Mouse (Mus musculus): ENCODE data around the gene Uqcrc1.

Uqcrc1 gene

GRCm38 (mm10) chr9:108936418-108937364 is at the start of gene Uqcrc1:
Gene Uqcrc1, plus strand, starts transcription at chr9:108936633.
- in situ Hi-C loops (cut with MboI; ENCODE audit: low pct_unique_long_range_greater_than_20kb in 1 of 2, low sequenced_read_pairs in 2 of 2, unreplicated experiment in 1 of 2), result no loop called here

GRCm38 (mm10) chr9:108912308-108912707 is 24.1 kb upstream of the Uqcrc1 start:
- in situ Hi-C loops (cut with MboI; ENCODE audit: low pct_unique_long_range_greater_than_20kb in 1 of 2, low sequenced_read_pairs in 2 of 2, unreplicated experiment in 1 of 2), result no loop called here

- in situ Hi-C loops (cut with MboI; ENCODE audit: low pct_unique_long_range_greater_than_20kb in 1 of 2, low sequenced_read_pairs in 2 of 2, unreplicated experiment in 1 of 2), result no loop called here
These were observed 23.3 kb upstream of the Uqcrc1 start for GRCm38 (mm10) chr9:108913161-108913560.

- in situ Hi-C loops (cut with MboI; ENCODE audit: low pct_unique_long_range_greater_than_20kb in 1 of 2, low sequenced_read_pairs in 2 of 2, unreplicated experiment in 1 of 2), result no loop called here
These were observed 22.8 kb upstream of the Uqcrc1 start for GRCm38 (mm10) chr9:108913621-108914020.

- in situ Hi-C loops (cut with MboI; ENCODE audit: low pct_unique_long_range_greater_than_20kb in 1 of 2, low sequenced_read_pairs in 2 of 2, unreplicated experiment in 1 of 2), result no loop called here
These were observed 21.9 kb upstream of the Uqcrc1 start, which contains the start of gene Tmem89 for GRCm38 (mm10) chr9:108914491-108914890. Gene Tmem89, plus strand, starts transcription at chr9:108914619.

GRCm38 (mm10) chr9:108925897-108926296 is 10.5 kb upstream of the Uqcrc1 start:
- in situ Hi-C loops (cut with MboI; ENCODE audit: low pct_unique_long_range_greater_than_20kb in 1 of 2, low sequenced_read_pairs in 2 of 2, unreplicated experiment in 1 of 2), result no loop called here

GRCm38 (mm10) chr9:108928424-108928823 is 8.0 kb upstream of the Uqcrc1 start:
- in situ Hi-C loops (cut with MboI; ENCODE audit: low pct_unique_long_range_greater_than_20kb in 1 of 2, low sequenced_read_pairs in 2 of 2, unreplicated experiment in 1 of 2), result no loop called here

- in situ Hi-C loops (cut with MboI; ENCODE audit: low pct_unique_long_range_greater_than_20kb in 1 of 2, low sequenced_read_pairs in 2 of 2, unreplicated experiment in 1 of 2), result no loop called here
These were observed 442 bp upstream of the Uqcrc1 start for GRCm38 (mm10) chr9:108935991-108936390.

GRCm38 (mm10) chr9:108945111-108945510 is 8.7 kb downstream of the Uqcrc1 start:
- in situ Hi-C loops (cut with MboI; ENCODE audit: low pct_unique_long_range_greater_than_20kb in 1 of 2, low sequenced_read_pairs in 2 of 2, unreplicated experiment in 1 of 2), result no loop called here

- in situ Hi-C loops (cut with MboI; ENCODE audit: low pct_unique_long_range_greater_than_20kb in 1 of 2, low sequenced_read_pairs in 2 of 2, unreplicated experiment in 1 of 2), result no loop called here
These were observed 9.2 kb downstream of the Uqcrc1 start for GRCm38 (mm10) chr9:108945608-108946007.

GRCm38 (mm10) chr9:108949231-108949966 is 13.0 kb downstream of the Uqcrc1 start:
- in situ Hi-C loops (cut with MboI; ENCODE audit: low pct_unique_long_range_greater_than_20kb in 1 of 2, low sequenced_read_pairs in 2 of 2, unreplicated experiment in 1 of 2), result no loop called here

- in situ Hi-C loops (cut with MboI; ENCODE audit: low pct_unique_long_range_greater_than_20kb in 1 of 2, low sequenced_read_pairs in 2 of 2, unreplicated experiment in 1 of 2), result no loop called here
These were observed 13.7 kb downstream of the Uqcrc1 start for GRCm38 (mm10) chr9:108949967-108950728.

GRCm38 (mm10) chr9:108953081-108953636 is 16.7 kb downstream of the Uqcrc1 start, which contains the start of gene Col7a1:
Gene Col7a1, plus strand, starts transcription at chr9:108953586.
- in situ Hi-C loops (cut with MboI; ENCODE audit: low pct_unique_long_range_greater_than_20kb in 1 of 2, low sequenced_read_pairs in 2 of 2, unreplicated experiment in 1 of 2), result no loop called here

- in situ Hi-C loops (cut with MboI; ENCODE audit: low pct_unique_long_range_greater_than_20kb in 1 of 2, low sequenced_read_pairs in 2 of 2, unreplicated experiment in 1 of 2), result no loop called here
These were observed 18.8 kb downstream of the Uqcrc1 start for GRCm38 (mm10) chr9:108955241-108955640.

- in situ Hi-C loops (cut with MboI; ENCODE audit: low pct_unique_long_range_greater_than_20kb in 1 of 2, low sequenced_read_pairs in 2 of 2, unreplicated experiment in 1 of 2), result no loop called here
These were observed 19.4 kb downstream of the Uqcrc1 start for GRCm38 (mm10) chr9:108955846-108956245.

GRCm38 (mm10) chr9:108963577-108963976 is 27.1 kb downstream of the Uqcrc1 start:
- in situ Hi-C loops (cut with MboI; ENCODE audit: low pct_unique_long_range_greater_than_20kb in 1 of 2, low sequenced_read_pairs in 2 of 2, unreplicated experiment in 1 of 2), result no loop called here

GRCm38 (mm10) chr9:108964338-108964737 is 27.9 kb downstream of the Uqcrc1 start:
- in situ Hi-C loops (cut with MboI; ENCODE audit: low pct_unique_long_range_greater_than_20kb in 1 of 2, low sequenced_read_pairs in 2 of 2, unreplicated experiment in 1 of 2), result no loop called here

- in situ Hi-C loops (cut with MboI; ENCODE audit: low pct_unique_long_range_greater_than_20kb in 1 of 2, low sequenced_read_pairs in 2 of 2, unreplicated experiment in 1 of 2), result no loop called here
These were observed 34.2 kb downstream of the Uqcrc1 start for GRCm38 (mm10) chr9:108970623-108971022.
